Mouse (Mus musculus) erythroblast, embryonic 14.5 days (primary cell): Measurements from ENCODE around the gene Bicc1.

ENCODE experiments used
- GATA1 ChIP-seq: IDR thresholded peaks from 2 replicates; pipeline ENCODE4 v1.6.1; 2012; ENCODE audit warnings: low read length, inconsistent platforms, mixed read lengths
- TAL1 ChIP-seq: IDR thresholded peaks from 3 replicates; pipeline ENCODE4 v1.6.1; 2012; ENCODE audit warnings: low read length, inconsistent platforms, mixed read lengths

GRCm38 (mm10) chr10:71142568-71142967 lies 16.9 kb downstream of the Bicc1 start:
- TF ChIP-seq TAL1 (no peak), GATA1 (no peak)
